Mouse (Mus musculus) E14TG2a.4 (cell line): ENCODE measurements around the gene Mrm1.
"Not testable (repeated sequence)": the region's sequence is repeated elsewhere in the genome, so short reads cannot be mapped to it uniquely, and the experiment has no call there.

Experiments
- H3K27me3 ChIP-seq: 2 replicates; pipeline ENCODE4 v1.6.1; 2014; ENCODE audit warnings: low read length, control low read depth; ENCODE audit not compliant: insufficient read depth
- H3K36me3 ChIP-seq: 2 replicates; pipeline ENCODE4 v1.6.1; 2014; ENCODE audit warnings: low read length, control low read depth; ENCODE audit not compliant: insufficient read depth
- H3K4me1 ChIP-seq: replicated peaks from 2 replicates; pipeline ENCODE4 v1.6.1; 2014; ENCODE audit warnings: low read depth, low read length, control low read depth
- H3K4me3 ChIP-seq: replicated peaks from 2 replicates; pipeline ENCODE4 v1.5.1; 2014; ENCODE audit warnings: mild to moderate bottlenecking, low read length
- H3K9me3 ChIP-seq: 2 replicates; pipeline ENCODE4 v1.6.1; 2014; ENCODE audit warnings: low read length, control low read depth
- CTCF ChIP-seq: conservative IDR thresholded peaks from 2 replicates; pipeline ENCODE4 v1.5.1; 2014; ENCODE audit warnings: low read length
- NANOG ChIP-seq: IDR thresholded peaks from 2 replicates; pipeline ENCODE4 v1.6.1; 2014; ENCODE audit warnings: borderline replicate concordance, low read length, mixed read lengths
- POU5F1 ChIP-seq: IDR thresholded peaks from 2 replicates; pipeline ENCODE4 v1.6.1; 2014; ENCODE audit warnings: low read length, borderline replicate concordance

The Mrm1 gene

DNA sequence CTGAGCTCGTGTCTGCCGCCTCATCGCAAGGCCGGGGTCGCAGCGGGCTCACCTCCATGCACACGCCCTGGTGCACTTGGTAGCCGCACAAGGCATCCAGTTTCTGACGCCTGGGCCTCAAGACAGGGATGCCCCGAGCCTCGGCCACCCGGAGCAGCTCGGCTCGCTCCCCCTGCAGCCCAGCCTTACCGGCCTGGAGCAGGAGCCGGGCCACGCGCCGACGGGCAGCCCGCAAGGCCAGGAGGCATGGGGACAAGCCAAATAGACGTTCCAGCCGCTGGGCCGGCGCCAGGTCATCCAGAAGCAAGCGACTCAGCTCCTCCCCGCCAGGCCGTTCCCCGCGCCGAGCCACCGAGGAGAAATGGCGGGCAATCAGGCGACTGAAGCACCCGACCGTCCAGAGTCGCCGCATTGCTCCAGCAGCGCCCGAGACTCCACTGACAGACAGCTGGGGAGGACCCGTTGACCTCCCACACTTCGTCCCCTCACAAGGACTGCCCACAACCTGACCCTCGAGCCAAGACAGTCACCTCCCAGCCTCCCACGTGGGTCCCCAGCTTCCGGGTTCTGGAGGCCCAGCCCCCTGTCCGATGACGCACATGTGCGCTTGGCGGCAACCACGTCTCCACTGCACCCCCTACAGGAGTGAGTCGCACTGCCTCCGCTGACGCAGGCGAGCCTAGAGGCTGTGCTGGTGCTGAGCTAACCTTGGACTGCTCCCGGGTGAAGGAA lies at the start of gene Mrm1:
Mrm1 (minus strand) TSS at position 555 of the 732 bp plus-strand sequence.
- peaks cover 41% of the 10 kb centered on the region for H3K36me3 ChIP-seq
- peak within 1 kb of the TSS; percentile 96 for H3K4me3 ChIP-seq
- H3K27me3 ChIP-seq = no peaks in the 10 kb centered on the region
- TF ChIP-seq CTCF = peak; percentile 56
- no peak for TF ChIP-seq NANOG
- no peak for TF ChIP-seq POU5F1
- peaks cover 62% of the 10 kb centered on the region for H3K4me1 ChIP-seq
- H3K9me3 ChIP-seq = no peaks in the 10 kb centered on the region

DNA sequence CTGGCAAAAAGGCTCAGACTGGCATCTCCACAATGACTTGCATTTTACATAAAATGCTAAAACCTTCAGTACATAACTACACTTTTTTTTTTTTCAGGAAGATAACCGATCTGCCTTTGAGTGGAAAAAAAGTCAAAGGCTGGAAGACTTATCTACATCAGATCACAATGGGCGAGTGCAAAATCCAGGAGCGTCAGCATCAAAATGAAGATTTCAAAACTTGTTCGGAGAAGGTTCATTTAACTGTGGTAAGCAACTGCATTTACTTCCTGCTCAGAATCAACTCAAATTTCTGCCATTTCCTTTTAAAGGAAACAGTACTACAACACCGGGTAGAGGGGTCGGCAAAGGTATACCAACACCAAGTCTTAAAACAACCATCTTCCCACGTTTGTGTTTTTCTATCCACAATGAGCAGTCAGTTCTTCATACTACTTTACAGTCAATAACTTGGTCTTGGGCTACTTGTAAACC lies 49.5 kb upstream of the Mrm1 start:
- TF ChIP-seq POU5F1 (no peak), CTCF (no peak), NANOG (no peak)
- peaks cover 11% of the 10 kb centered on the region for H3K36me3 ChIP-seq
- H3K27me3 ChIP-seq = no peaks in the 10 kb centered on the region
- no peaks in the 10 kb centered on the region for H3K9me3 ChIP-seq
- H3K4me1 ChIP-seq = peaks cover 47% of the 10 kb centered on the region
- peak overlapping the region; percentile 95 for H3K4me3 ChIP-seq

DNA sequence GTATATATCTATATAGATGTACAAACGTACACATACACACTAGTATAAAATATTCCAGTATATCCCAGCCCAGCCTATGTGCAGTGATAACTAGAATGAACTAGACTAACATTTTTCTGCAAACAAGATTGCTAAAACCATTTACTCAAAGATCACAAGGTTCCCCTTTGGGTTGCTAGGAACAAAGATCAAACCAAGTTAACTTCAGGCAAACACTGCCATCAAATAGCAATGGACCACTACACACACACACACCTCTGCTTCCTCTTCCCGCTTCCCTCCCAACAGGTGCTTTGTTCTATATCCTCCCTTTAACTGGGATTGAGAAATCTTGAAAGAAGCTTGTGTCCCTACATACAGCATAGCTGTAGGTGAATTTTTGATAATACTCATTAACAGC lies 48.3 kb upstream of the Mrm1 start:
- H3K4me1 ChIP-seq = peaks cover 44% of the 10 kb centered on the region
- H3K4me3 ChIP-seq = no peak overlapping the region
- TF ChIP-seq NANOG = no peak
- no peak for TF ChIP-seq POU5F1
- no peak for TF ChIP-seq CTCF
- H3K9me3 ChIP-seq = no peaks in the 10 kb centered on the region
- no peaks in the 10 kb centered on the region for H3K27me3 ChIP-seq
- H3K36me3 ChIP-seq = peaks cover 6% of the 10 kb centered on the region; the same call in 1 of the 2 replicates

DNA sequence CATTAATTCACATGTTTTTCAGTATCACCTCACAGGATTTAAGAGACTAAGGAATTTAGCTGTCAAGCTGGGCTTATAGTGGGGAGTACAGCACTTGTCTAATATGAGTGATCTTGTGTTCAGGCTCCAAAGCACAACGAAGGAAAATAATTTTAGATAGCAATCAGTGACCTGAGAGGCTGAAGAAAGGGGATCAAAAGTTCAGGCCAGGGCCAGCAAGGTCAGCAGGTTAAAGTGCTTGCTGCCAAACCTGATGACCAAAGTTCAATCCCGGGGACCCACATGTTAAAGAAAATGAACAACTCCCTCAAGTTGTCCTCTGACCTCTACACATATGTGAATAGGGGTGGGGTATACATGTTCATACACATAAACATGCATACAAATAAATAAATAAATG lies 46.0 kb upstream of the Mrm1 start:
- no peak overlapping the region for H3K4me3 ChIP-seq
- H3K27me3 ChIP-seq = no peaks in the 10 kb centered on the region
- peaks cover 31% of the 10 kb centered on the region for H3K4me1 ChIP-seq
- TF ChIP-seq CTCF = no peak
- no peak for TF ChIP-seq NANOG
- no peak for TF ChIP-seq POU5F1
- no peaks in the 10 kb centered on the region for H3K9me3 ChIP-seq
- H3K36me3 ChIP-seq = peaks cover 15% of the 10 kb centered on the region

DNA sequence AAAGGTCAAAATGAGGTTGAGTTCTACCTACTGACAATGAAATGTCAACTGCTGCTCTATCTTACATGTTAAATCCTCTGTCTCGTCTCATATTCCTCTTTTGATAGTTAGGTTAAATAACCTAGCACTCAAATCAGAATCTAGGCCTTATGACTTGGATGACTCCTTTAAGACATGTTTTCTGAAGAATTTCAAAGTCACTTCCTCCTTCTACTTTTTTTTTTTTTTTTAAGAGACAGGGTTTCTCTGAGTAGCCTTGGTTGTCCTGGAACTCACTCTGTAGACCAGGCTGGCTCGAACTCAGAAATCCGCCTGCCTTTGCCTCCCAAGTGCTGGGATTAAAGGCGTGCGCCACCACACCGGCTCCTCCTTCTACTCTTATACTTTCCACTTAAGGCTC lies 36.0 kb upstream of the Mrm1 start:
- Histone ChIP-seq H3K4me1 (no peaks in the 10 kb centered on the region), H3K4me3 (no peak overlapping the region), H3K36me3 (peaks cover 76% of the 10 kb centered on the region), H3K27me3 (no peaks in the 10 kb centered on the region), H3K9me3 (no peaks in the 10 kb centered on the region)
- TF ChIP-seq CTCF (no peak), POU5F1 (no peak), NANOG (no peak)

DNA sequence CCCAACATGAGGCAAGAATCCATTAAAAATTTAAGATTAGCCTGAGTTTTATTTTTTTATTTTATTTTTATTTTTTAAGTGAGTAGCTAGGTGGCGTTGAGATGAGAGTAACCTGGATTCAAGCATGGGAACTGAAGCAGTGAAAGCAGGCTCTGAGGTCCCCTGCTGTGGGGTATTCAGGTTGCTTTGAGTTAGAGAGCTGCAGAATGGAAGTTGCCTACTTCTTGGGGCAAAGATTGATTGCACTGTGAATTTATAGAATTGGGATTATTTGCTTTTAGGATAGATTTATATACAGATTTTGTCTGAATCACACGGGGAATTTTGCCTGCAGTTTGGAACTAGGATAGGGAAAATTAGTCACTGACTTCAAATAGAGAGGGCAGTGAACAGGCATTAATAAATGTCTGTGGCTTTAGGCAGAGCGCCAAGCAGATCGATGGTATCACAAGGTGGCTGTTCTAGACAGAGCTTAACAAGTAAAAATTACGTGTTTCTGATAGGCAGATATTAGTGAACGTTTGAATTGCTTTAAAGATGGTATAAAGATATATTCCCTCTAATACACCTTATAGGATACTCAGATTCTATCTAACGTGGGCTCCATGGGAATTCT lies 28.3 kb upstream of the Mrm1 start:
- Histone ChIP-seq H3K27me3 (no peaks in the 10 kb centered on the region), H3K9me3 (no peaks in the 10 kb centered on the region), H3K4me3 (peak overlapping the region; percentile 43), H3K4me1 (peaks cover 59% of the 10 kb centered on the region), H3K36me3 (peaks cover 38% of the 10 kb centered on the region)
- TF ChIP-seq NANOG (peak; percentile 48; the same call in 1 of the 2 replicates), POU5F1 (no peak), CTCF (no peak)

DNA sequence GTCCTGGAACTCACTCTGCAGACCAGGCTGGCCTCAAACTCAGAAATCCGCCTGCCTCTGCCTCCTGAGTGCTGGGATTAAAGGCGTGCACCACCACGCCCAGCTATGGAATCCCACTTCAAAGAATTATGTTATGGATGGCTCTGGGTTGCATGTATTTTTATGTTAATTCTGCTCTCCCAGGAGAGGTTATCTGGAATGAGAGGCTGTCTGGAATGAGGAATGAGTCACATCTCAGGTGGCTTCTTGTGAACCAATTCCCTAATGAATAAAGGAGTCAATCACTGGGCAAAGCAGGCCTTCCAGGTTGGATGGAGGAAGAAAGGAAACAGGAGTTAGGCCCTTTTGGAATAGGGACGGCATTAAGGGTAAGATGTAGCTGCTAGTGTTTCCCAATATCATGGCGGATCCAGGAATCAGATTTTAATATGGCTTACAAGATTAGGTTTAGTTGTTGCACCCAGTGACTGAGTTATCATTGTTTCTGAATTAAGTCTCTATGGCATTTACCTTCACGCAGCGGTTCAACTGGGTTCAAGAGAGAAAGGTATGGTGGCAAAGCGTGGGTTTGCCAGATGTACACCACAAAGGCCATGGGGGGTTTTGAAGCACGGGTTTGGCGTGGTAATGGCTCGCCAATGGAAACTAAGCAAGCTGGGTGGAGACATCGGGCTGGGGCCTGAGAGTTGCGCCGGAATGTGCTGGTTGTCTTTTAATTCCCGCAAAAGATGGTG lies 27.6 kb upstream of the Mrm1 start:
- TF ChIP-seq CTCF = no peak
- TF ChIP-seq POU5F1 = no peak
- peak; percentile 24; the same call in 1 of the 2 replicates for TF ChIP-seq NANOG
- Histone ChIP-seq H3K4me3 (peak overlapping the region; percentile 43), H3K27me3 (no peaks in the 10 kb centered on the region), H3K4me1 (peaks cover 63% of the 10 kb centered on the region), H3K9me3 (no peaks in the 10 kb centered on the region), H3K36me3 (peaks cover 32% of the 10 kb centered on the region)

DNA sequence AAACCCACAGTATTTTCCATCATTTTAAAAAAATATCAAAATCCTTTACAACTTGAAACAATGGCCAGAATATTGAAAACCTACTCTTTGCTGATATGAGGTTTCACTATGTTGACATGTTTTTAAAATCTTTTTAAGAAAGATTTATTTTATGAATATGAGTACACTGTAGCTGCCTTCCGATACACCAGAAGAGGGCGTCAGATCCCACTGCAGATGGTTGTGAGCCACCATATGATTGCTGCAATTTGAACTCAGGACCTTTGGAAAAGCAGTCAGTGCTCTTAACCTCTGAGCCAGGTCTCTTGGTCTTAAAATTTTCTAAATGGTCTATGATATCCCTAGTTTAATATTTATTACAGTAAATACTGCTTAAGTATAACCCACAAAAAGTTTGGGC lies 20.0 kb upstream of the Mrm1 start:
- Histone ChIP-seq H3K36me3 (peaks cover 69% of the 10 kb centered on the region), H3K27me3 (no peaks in the 10 kb centered on the region), H3K9me3 (no peaks in the 10 kb centered on the region), H3K4me3 (no peak overlapping the region), H3K4me1 (peaks cover 21% of the 10 kb centered on the region)
- TF ChIP-seq POU5F1 = no peak
- peak; percentile 19 for TF ChIP-seq CTCF

DNA sequence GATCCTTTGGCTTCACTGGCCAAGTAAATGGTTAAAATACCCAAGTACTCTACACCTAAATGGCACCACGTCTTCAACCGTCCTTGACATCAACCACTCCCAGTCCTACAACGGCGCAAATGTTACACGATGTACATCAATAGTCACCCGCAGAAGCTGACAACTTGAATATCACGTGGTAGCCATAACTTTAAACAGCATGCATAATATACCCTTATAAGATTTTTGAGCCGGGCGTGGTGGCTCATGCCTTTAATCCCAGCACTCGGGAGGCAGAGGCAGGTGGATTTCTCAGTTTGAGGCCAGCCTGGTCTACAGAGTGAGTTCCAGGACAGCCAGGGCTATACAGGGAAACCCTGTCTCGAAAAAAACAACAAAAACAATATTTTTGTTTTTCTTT lies 10.2 kb upstream of the Mrm1 start:
- H3K4me3 ChIP-seq = peak overlapping the region; percentile 95
- H3K27me3 ChIP-seq, H3K9me3 ChIP-seq: not testable (repeated sequence)
- H3K36me3 ChIP-seq = peaks cover 42% of the 10 kb centered on the region
- H3K4me1 ChIP-seq = peaks cover 31% of the 10 kb centered on the region
